Mouse (Mus musculus) forebrain, embryonic 12.5 days (tissue): ENCODE results near the gene Slc4a8. TPM values are rescaled to one million over a fixed set of nuclear protein-coding genes. Genes with fewer than 3 reads are reported as not detected.

Source experiments
- ATAC-seq: fragments of 200-750 bp; cut with Nextera tagmentation; 2 replicates; pipeline ENCODE4 v1.8.0; 2017; ENCODE audit warnings: moderate TSS enrichment; ENCODE audit not compliant: low FRiP score
- H3K27ac ChIP-seq: fragments of 300-500 bp; sonication (generic); 2 replicates; pipeline ENCODE4 v1.5.1; 2016; ENCODE audit warnings: mild to moderate bottlenecking
- H3K27me3 ChIP-seq: fragments of 300-500 bp; sonication (generic); 2 replicates; pipeline ENCODE4 v1.6.1; 2016; ENCODE audit warnings: mild to moderate bottlenecking
- H3K36me3 ChIP-seq: fragments of 300-500 bp; sonication (generic); replicated peaks from 2 replicates; pipeline ENCODE4 v1.6.1; 2016; ENCODE audit warnings: mild to moderate bottlenecking
- H3K4me1 ChIP-seq: fragments of 300-500 bp; sonication (generic); 2 replicates; pipeline ENCODE4 v1.6.1; 2016
- H3K4me2 ChIP-seq: fragments of 300-500 bp; sonication (generic); 2 replicates; pipeline ENCODE4 v1.6.1; 2016; ENCODE audit warnings: mild to moderate bottlenecking, moderate library complexity
- H3K4me3 ChIP-seq: fragments of 300-500 bp; sonication (generic); replicated peaks from 2 replicates; pipeline ENCODE4 v1.5.1; 2016; ENCODE audit warnings: mild to moderate bottlenecking
- H3K9ac ChIP-seq: fragments of 300-500 bp; sonication (generic); 2 replicates; pipeline ENCODE4 v1.6.1; 2016; ENCODE audit warnings: mild to moderate bottlenecking
- H3K9me3 ChIP-seq: fragments of 300-500 bp; sonication (generic); 2 replicates; pipeline ENCODE4 v1.6.1; 2016
- WGBS: fragments of 180-500 bp; shearing (Covaris S2); methylation state at CpG from one replicate; pipeline ENCODE4 v1.1.7; 2016; 5-methylcytosine and 5-hydroxymethylcytosine counted together
- polyA plus RNA-seq: library from polyadenylated mRNA; unstranded; fragments of >200 nt; fragmentation: Nextera tagmentation; extraction: Ambion mirVana; gene quantifications from 2 replicates; pipeline ENCODE4 v1.2.1, GENCODE M21; 2016

Slc4a8 gene
- polyA plus RNA-seq, 1 experiment from 2014 or later: 19.5 TPM

GRCm38 (mm10) chr15:100777020-100778016 is 15.8 kb downstream of the Slc4a8 start:
- no peak overlapping the region for H3K4me2 ChIP-seq
- peaks cover 33% of the 10 kb centered on the region for H3K4me1 ChIP-seq
- 60% methylated on average over 32 of the region's 32 CpGs for WGBS
- H3K27me3 ChIP-seq: no peaks in the 10 kb centered on the region
- 0 out of 2 replicates have a peak overlapping the region, but pooled peaks have one; percentile 8 for H3K27ac ChIP-seq
- ATAC-seq: no peak
- no peak overlapping the region for H3K4me3 ChIP-seq
- no peaks in the 10 kb centered on the region for H3K9me3 ChIP-seq
- H3K36me3 ChIP-seq: no peaks in the 10 kb centered on the region
- no peak overlapping the region for H3K9ac ChIP-seq

GRCm38 (mm10) chr15:100779896-100780295 is 18.3 kb downstream of the Slc4a8 start:
- WGBS: 64% methylated on average over 10 of the region's 10 CpGs
- H3K27me3 ChIP-seq: no peaks in the 10 kb centered on the region
- H3K4me3 ChIP-seq: no peak overlapping the region
- no peak overlapping the region for H3K4me2 ChIP-seq
- no peak for ATAC-seq
- H3K27ac ChIP-seq: no peak overlapping the region
- no peaks in the 10 kb centered on the region for H3K9me3 ChIP-seq
- H3K9ac ChIP-seq: no peak overlapping the region
- peaks cover 19% of the 10 kb centered on the region for H3K36me3 ChIP-seq
- peaks cover 26% of the 10 kb centered on the region; the same call in 1 of the 2 replicates for H3K4me1 ChIP-seq

GRCm38 (mm10) chr15:100783244-100783987 is 21.9 kb downstream of the Slc4a8 start:
- H3K27ac ChIP-seq: no peak overlapping the region
- peaks cover 32% of the 10 kb centered on the region for H3K36me3 ChIP-seq
- no peaks in the 10 kb centered on the region for H3K27me3 ChIP-seq
- H3K9ac ChIP-seq: no peak overlapping the region
- peaks cover 8% of the 10 kb centered on the region; the same call in 1 of the 2 replicates for H3K4me1 ChIP-seq
- no peak for ATAC-seq
- no peak overlapping the region for H3K4me2 ChIP-seq
- H3K4me3 ChIP-seq: no peak overlapping the region
- H3K9me3 ChIP-seq: no peaks in the 10 kb centered on the region
- 92% methylated on average over 13 of the region's 13 CpGs for WGBS

DNA sequence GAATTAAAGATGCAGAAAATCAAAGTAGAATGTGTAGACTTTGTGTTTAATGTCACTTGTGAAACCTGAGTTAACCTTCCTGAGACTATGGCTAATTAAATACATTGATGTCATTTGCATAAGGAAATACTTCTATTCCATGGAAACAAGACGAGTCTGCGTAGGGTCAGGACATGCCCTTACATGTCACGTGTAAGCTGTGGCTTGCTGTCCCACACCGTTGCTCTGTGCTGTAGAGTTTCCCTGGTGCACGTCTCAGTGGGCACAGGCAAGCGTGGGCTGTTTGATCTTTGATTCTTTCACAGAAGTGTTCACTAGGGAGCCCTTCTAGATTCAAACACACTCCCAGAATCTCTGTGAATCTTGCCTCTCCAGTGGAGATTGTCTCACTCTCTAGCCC is 28.7 kb downstream of the Slc4a8 start:
- Histone ChIP-seq H3K27ac (no peak overlapping the region), H3K4me2 (no peak overlapping the region), H3K36me3 (peaks cover 29% of the 10 kb centered on the region), H3K9me3 (no peaks in the 10 kb centered on the region), H3K4me3 (no peak overlapping the region), H3K9ac (no peak overlapping the region), H3K4me1 (peaks cover 3% of the 10 kb centered on the region; the same call in 1 of the 2 replicates), H3K27me3 (no peaks in the 10 kb centered on the region)
- ATAC-seq: no peak
- 91% methylated on average over 6 of the region's 6 CpGs for WGBS

- no peak for ATAC-seq
- no peak overlapping the region for H3K9ac ChIP-seq
- peaks cover 3% of the 10 kb centered on the region; the same call in 1 of the 2 replicates for H3K4me1 ChIP-seq
- H3K4me3 ChIP-seq: no peak overlapping the region
- H3K27me3 ChIP-seq: no peaks in the 10 kb centered on the region
- 50% methylated on average over 2 of the region's 2 CpGs for WGBS
- H3K36me3 ChIP-seq: peaks cover 31% of the 10 kb centered on the region
- no peaks in the 10 kb centered on the region for H3K9me3 ChIP-seq
- no peak overlapping the region for H3K4me2 ChIP-seq
- no peak overlapping the region for H3K27ac ChIP-seq
Observed at GRCm38 (mm10) chr15:100792324-100792723, 30.8 kb downstream of the Slc4a8 start.

DNA sequence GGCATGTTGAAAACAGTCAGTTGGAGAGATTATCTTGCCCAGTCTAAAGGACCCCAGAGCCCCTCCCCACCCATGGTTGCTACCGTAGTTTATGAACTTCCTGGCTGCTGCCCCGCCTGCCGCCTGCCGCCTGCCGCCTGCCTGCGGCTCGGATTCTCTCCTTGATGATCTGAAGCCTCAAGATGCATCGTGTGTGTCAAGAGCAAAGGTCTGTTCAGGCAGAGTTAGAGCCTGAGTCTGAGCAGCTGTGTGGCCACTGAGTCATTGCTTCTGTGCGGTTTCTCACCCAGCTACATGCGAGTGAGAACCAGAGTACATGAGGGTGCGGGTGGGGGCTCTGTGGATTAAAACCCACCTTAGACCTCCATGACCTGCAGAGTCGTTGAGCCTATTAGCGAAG is 39.4 kb downstream of the Slc4a8 start:
- H3K9ac ChIP-seq: no peak overlapping the region
- no peaks in the 10 kb centered on the region for H3K9me3 ChIP-seq
- 80% methylated on average over 13 of the region's 13 CpGs for WGBS
- no peaks in the 10 kb centered on the region for H3K27me3 ChIP-seq
- ATAC-seq: no peak
- no peak overlapping the region for H3K4me2 ChIP-seq
- no peak overlapping the region for H3K4me3 ChIP-seq
- peaks cover 49% of the 10 kb centered on the region for H3K36me3 ChIP-seq
- H3K4me1 ChIP-seq: no peaks in the 10 kb centered on the region
- no peak overlapping the region for H3K27ac ChIP-seq

GRCm38 (mm10) chr15:100808062-100808461 is 46.5 kb downstream of the Slc4a8 start:
- Histone ChIP-seq H3K36me3 (peaks cover 46% of the 10 kb centered on the region), H3K9ac (no peak overlapping the region), H3K27ac (no peak overlapping the region), H3K4me2 (no peak overlapping the region), H3K9me3 (no peaks in the 10 kb centered on the region), H3K27me3 (0 out of 2 replicates have a peak, but pooled peaks cover 2% of the 10 kb centered on the region), H3K4me3 (no peak overlapping the region), H3K4me1 (no peaks in the 10 kb centered on the region)
- 88% methylated on average over 12 of the region's 12 CpGs for WGBS
- ATAC-seq: no peak

DNA sequence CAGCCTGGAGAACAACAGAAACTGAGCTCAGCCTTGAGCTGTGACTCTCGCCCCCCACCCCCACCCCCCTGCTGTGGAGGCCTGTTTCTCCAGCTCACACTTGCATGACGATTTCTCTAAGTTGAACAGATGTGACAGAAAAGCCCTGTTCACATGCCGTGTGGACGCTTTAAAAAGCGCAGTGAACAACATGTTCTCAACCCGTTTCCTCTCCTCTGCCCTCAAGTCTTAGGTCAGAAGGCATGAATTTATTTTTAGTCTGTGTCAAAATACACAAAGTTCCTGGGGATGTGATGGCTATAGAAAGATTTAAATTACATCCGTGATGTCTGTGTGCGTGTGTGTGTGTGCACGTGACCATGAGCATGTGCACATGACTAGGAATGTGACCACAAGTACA is 46.9 kb downstream of the Slc4a8 start:
- peaks cover 45% of the 10 kb centered on the region for H3K36me3 ChIP-seq
- no peak for ATAC-seq
- 0 out of 2 replicates have a peak, but pooled peaks cover 2% of the 10 kb centered on the region for H3K27me3 ChIP-seq
- H3K9me3 ChIP-seq: no peaks in the 10 kb centered on the region
- no peak overlapping the region for H3K4me3 ChIP-seq
- no peak overlapping the region for H3K4me2 ChIP-seq
- WGBS: 84% methylated on average over 9 of the region's 9 CpGs
- no peak overlapping the region for H3K27ac ChIP-seq
- peaks cover 2% of the 10 kb centered on the region; the same call in 1 of the 2 replicates for H3K4me1 ChIP-seq
- H3K9ac ChIP-seq: no peak overlapping the region

DNA sequence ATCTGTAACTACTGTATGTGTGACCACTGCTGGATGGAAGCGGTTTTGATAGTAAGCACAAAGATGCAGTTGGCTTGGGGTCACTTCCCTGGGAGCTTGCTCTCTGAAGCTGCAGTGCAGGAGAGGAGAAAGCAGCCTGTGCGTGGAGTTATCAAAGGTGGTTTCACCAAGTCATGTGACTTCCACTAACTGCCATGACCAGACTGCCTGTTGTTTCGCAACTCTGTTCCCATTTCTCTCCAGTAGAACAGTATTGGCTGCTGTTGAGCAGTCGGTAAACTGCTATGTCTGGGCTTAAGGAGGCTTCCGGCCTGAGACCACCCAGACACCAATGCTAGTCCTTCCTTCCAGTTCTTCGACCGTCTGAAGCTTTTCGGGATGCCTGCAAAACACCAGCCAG is 48.7 kb downstream of the Slc4a8 start:
- no peaks in the 10 kb centered on the region for H3K9me3 ChIP-seq
- ATAC-seq: no peak
- no peak overlapping the region for H3K27ac ChIP-seq
- H3K9ac ChIP-seq: no peak overlapping the region
- WGBS: 90% methylated on average over 8 of the region's 8 CpGs
- H3K4me2 ChIP-seq: no peak overlapping the region
- peaks cover 10% of the 10 kb centered on the region; the same call in 1 of the 2 replicates for H3K4me1 ChIP-seq
- H3K4me3 ChIP-seq: no peak overlapping the region
- peaks cover 44% of the 10 kb centered on the region for H3K36me3 ChIP-seq
- 0 out of 2 replicates have a peak, but pooled peaks cover 2% of the 10 kb centered on the region for H3K27me3 ChIP-seq

DNA sequence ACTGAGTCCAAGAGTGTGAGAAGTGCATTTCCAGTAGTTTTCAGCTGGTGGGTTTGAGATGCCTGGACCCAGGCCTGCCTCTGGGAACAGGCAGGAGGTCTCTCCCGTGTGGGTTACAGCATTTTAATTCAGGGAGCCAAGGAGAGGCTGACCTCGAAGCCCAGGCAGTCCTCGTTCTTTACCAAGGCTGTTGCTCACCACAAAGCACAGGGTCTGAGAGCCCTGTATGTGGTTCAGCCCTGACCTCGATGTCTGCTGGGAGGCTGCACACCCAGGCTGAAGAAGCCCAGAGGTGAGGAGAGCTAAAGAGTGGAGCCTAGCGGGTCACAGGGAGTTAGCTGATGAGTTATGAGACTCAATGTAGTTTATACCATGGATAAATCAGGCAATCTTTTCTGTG is 52.0 kb downstream of the Slc4a8 start:
- Histone ChIP-seq H3K36me3 (peaks cover 46% of the 10 kb centered on the region), H3K4me1 (peaks cover 10% of the 10 kb centered on the region; the same call in 1 of the 2 replicates)

DNA sequence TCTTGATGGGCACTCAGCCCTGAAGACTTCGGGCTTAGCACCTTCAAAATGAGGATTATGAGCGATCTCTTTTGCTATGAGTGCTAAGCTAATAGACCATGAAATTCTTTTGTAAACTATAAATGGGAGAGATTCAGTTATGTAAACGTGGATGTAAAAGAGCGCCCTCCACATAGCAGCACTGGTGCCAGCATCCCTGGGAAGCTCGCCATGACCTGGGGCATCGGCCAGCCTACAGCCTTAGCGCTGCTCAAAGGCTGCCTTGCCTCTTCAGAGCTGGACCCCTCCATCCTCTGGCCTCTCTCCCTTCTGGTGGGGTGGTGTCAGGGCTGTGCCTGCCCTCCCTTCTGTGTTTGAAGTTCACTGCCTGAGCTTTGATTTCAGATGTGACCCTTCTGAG is 52.5 kb downstream of the Slc4a8 start:
- Histone ChIP-seq H3K36me3 (peaks cover 46% of the 10 kb centered on the region), H3K9ac (no peak overlapping the region), H3K4me1 (peaks cover 10% of the 10 kb centered on the region; the same call in 1 of the 2 replicates), H3K27me3 (0 out of 2 replicates have a peak, but pooled peaks cover 2% of the 10 kb centered on the region), H3K4me3 (no peak overlapping the region), H3K27ac (no peak overlapping the region), H3K4me2 (no peak overlapping the region), H3K9me3 (no peaks in the 10 kb centered on the region)
- 46% methylated on average over 7 of the region's 7 CpGs for WGBS
- no peak for ATAC-seq

More for the DNA sequence above, 52.0 kb downstream of the Slc4a8 start:
- Histone ChIP-seq H3K27ac (no peak overlapping the region), H3K27me3 (0 out of 2 replicates have a peak, but pooled peaks cover 2% of the 10 kb centered on the region), H3K9me3 (no peaks in the 10 kb centered on the region), H3K4me2 (no peak overlapping the region), H3K4me3 (no peak overlapping the region), H3K9ac (no peak overlapping the region)
- ATAC-seq: no peak
- whole genome bisulfite sequencing: 72% methylated on average over 5 of the region's 5 CpGs

GRCm38 (mm10) chr15:100815310-100815709 is 53.8 kb downstream of the Slc4a8 start:
- Histone ChIP-seq H3K4me2 (no peak overlapping the region), H3K9me3 (no peaks in the 10 kb centered on the region), H3K27me3 (no peaks in the 10 kb centered on the region), H3K4me1 (peaks cover 10% of the 10 kb centered on the region; the same call in 1 of the 2 replicates), H3K9ac (no peak overlapping the region), H3K36me3 (peaks cover 39% of the 10 kb centered on the region), H3K27ac (no peak overlapping the region), H3K4me3 (no peak overlapping the region)
- no peak for ATAC-seq
- 92% methylated on average over 8 of the region's 8 CpGs for WGBS
